Comparison of ENCODE assay signal across 15 mouse cellular contexts in genomic region chr15:4821161-4821560, GRCm38 (mm10).
A peak's percentile ranks its signal among the peaks of the same experiment; 100 is the strongest.
DNase-seq lines count a peak whose midpoint lies in the region.
"Had no signal": no experiment of that assay in that cellular context is flagged by ENCODE, and none has a peak within 500 bp of the region (broad histone marks: within the 10 kb centered on the region; RNA-seq: fewer than 3 reads in every experiment).

No protein-coding gene starts in this region.

- DNase-seq in gastrocnemius, adult 18-20 months (ENCODE audit: low spot score) = peak; percentile 40
- no peak for DNase-seq in gastrocnemius, adult 8-10 months (ENCODE audit: low spot score in 2 of 2)
- peak; percentile 16 for DNase-seq in gastrocnemius, postnatal 25 days
- DNase-seq in gastrocnemius, postnatal 10 days = no peak
- peak; percentile 11 for DNase-seq in NIH3T3 (ENCODE audit: low read depth)
- no peak for DNase-seq in adrenal gland, postnatal 25 days
- DNase-seq: adrenal gland, adult 8-10 months; adrenal gland, postnatal 14 days; cerebellum, adult 11 months; cerebellum, adult 18-20 months; cerebellum, adult 8-10 months; cerebellum, adult 9-11 months; cerebellum, postnatal 14 days; cerebellum, postnatal 36 days; embryo, embryonic 11 days had no signal

Comparison
In these comparisons a context has a peak if more than half of its experiments do, and no peak if none do; other contexts are left out.
1. DNase-seq: peak in gastrocnemius, adult 18-20 months (single experiment), gastrocnemius, postnatal 25 days (single experiment) and NIH3T3 (single experiment); none in gastrocnemius, adult 8-10 months (0 of 2), gastrocnemius, postnatal 10 days (single experiment) and adrenal gland, postnatal 25 days (single experiment).